Mouse (Mus musculus) spleen, embryonic (tissue): ENCODE measurements around the gene Ralgps1.
"Not testable (repeated sequence)": the region's sequence is repeated elsewhere in the genome, so short reads cannot be mapped to it uniquely, and the experiment has no call there.

Source experiments
- CTCF ChIA-PET: fragments of 350-600 bp; sonication (Branson Sonifier 250); formaldehyde crosslinking; loops from one replicate; lab custom pipeline; 2022; lab: Charles Lee

Ralgps1 gene

GRCm38 (mm10) chr2:33215700-33216509 is 155.4 kb downstream of the Ralgps1 start, which contains the start of gene Angptl2:
Gene Angptl2 (plus strand): TSS chr2:33216069.
- CTCF ChIA-PET = interaction anchor here (0.6 kb wide), 1 partner anchor 9 kb away, joined by 8 read pairs; no protein-coding TSS in a partner anchor

GRCm38 (mm10) chr2:33215177-33215699 is 156.0 kb downstream of the Ralgps1 start:
- CTCF ChIA-PET = interaction anchor here (0.6 kb wide), 1 partner anchor 8 kb away, joined by 8 read pairs; no protein-coding TSS in a partner anchor

- CTCF ChIA-PET = not testable (repeated sequence)
These were observed 160.0 kb downstream of the Ralgps1 start for GRCm38 (mm10) chr2:33211263-33211662.

GRCm38 (mm10) chr2:33210841-33211240 is 160.4 kb downstream of the Ralgps1 start:
- CTCF ChIA-PET = no interaction called here

GRCm38 (mm10) chr2:33208134-33208533 is 163.2 kb downstream of the Ralgps1 start:
- CTCF ChIA-PET = no interaction called here

GRCm38 (mm10) chr2:33207069-33207468 is 164.2 kb downstream of the Ralgps1 start:
- CTCF ChIA-PET = interaction anchor here (0.6 kb wide), 2 partner anchors 9 to 44 kb away, joined by 4 to 8 read pairs; no protein-coding TSS in a partner anchor

GRCm38 (mm10) chr2:33205939-33206525 is 165.3 kb downstream of the Ralgps1 start:
- CTCF ChIA-PET = no interaction called here

- CTCF ChIA-PET = no interaction called here
These were observed 166.3 kb downstream of the Ralgps1 start for GRCm38 (mm10) chr2:33204980-33205379.

GRCm38 (mm10) chr2:33203284-33203683 is 168.0 kb downstream of the Ralgps1 start:
- CTCF ChIA-PET = interaction anchor here (0.7 kb wide), 1 partner anchor 10 kb away, joined by 8 read pairs; no protein-coding TSS in a partner anchor

- CTCF ChIA-PET = no interaction called here
These were observed 170.8 kb downstream of the Ralgps1 start for GRCm38 (mm10) chr2:33200368-33201068.

GRCm38 (mm10) chr2:33189976-33190375 is 181.3 kb downstream of the Ralgps1 start:
- CTCF ChIA-PET = no interaction called here

GRCm38 (mm10) chr2:33188925-33189670 is 182.2 kb downstream of the Ralgps1 start:
- CTCF ChIA-PET = no interaction called here

GRCm38 (mm10) chr2:33187874-33188273 is 183.4 kb downstream of the Ralgps1 start:
- CTCF ChIA-PET = no interaction called here

- CTCF ChIA-PET = no interaction called here
These were observed 184.8 kb downstream of the Ralgps1 start for GRCm38 (mm10) chr2:33186505-33186904.

- CTCF ChIA-PET = no interaction called here
These were observed 186.0 kb downstream of the Ralgps1 start for GRCm38 (mm10) chr2:33185258-33185657.

GRCm38 (mm10) chr2:33184641-33185040 is 186.6 kb downstream of the Ralgps1 start:
- CTCF ChIA-PET = no interaction called here

- CTCF ChIA-PET = no interaction called here
These were observed 188.0 kb downstream of the Ralgps1 start for GRCm38 (mm10) chr2:33183321-33183720.

- CTCF ChIA-PET = no interaction called here
These were observed 191.2 kb downstream of the Ralgps1 start for GRCm38 (mm10) chr2:33179930-33180630.

- CTCF ChIA-PET = no interaction called here
These were observed 191.9 kb downstream of the Ralgps1 start for GRCm38 (mm10) chr2:33179171-33179929.
